Mouse (Mus musculus) midbrain, embryonic 16.5 days (tissue): ENCODE data around the gene Lrp5. TPM values are rescaled to one million over a fixed set of nuclear protein-coding genes. Genes with fewer than 3 reads are reported as not detected.
A peak's percentile ranks its signal among the peaks of the same experiment; 100 is the strongest.

Experiments
- ATAC-seq: fragments of 200-750 bp; cut with Nextera tagmentation; 2 replicates; pipeline ENCODE4 v1.8.0; 2017; ENCODE audit warnings: moderate TSS enrichment
- H3K27ac ChIP-seq: fragments of 300-500 bp; sonication (generic); 2 replicates; pipeline ENCODE4 v1.5.1; 2014; ENCODE audit warnings: mild to moderate bottlenecking, low read length, mixed read lengths
- H3K27me3 ChIP-seq: fragments of 300-500 bp; sonication (generic); 2 replicates; pipeline ENCODE4 v1.6.1; 2014; ENCODE audit warnings: low read depth, low read length, mixed read lengths; ENCODE audit not compliant: control insufficient read depth, insufficient read depth
- H3K36me3 ChIP-seq: fragments of 300-500 bp; sonication (generic); 2 replicates; pipeline ENCODE4 v1.6.1; 2014; ENCODE audit warnings: mild to moderate bottlenecking, low read length, moderate library complexity, mixed read lengths; ENCODE audit not compliant: control insufficient read depth, insufficient read depth
- H3K4me1 ChIP-seq: fragments of 300-500 bp; sonication (generic); 2 replicates; pipeline ENCODE4 v1.6.1; 2014; ENCODE audit warnings: mild to moderate bottlenecking, low read length, mixed read lengths; ENCODE audit not compliant: control insufficient read depth, insufficient read depth
- H3K4me2 ChIP-seq: fragments of 300-500 bp; sonication (generic); 2 replicates; pipeline ENCODE4 v1.6.1; 2014; ENCODE audit warnings: mild to moderate bottlenecking, low read length, mixed read lengths
- H3K4me3 ChIP-seq: fragments of 300-500 bp; sonication (generic); 2 replicates; pipeline ENCODE4 v1.5.1; 2014; ENCODE audit warnings: low read depth, mild to moderate bottlenecking, low read length, moderate library complexity, mixed read lengths
- H3K9ac ChIP-seq: fragments of 300-500 bp; sonication (generic); 2 replicates; pipeline ENCODE4 v1.6.1; 2014; ENCODE audit warnings: low read depth, low read length, mixed read lengths
- H3K9me3 ChIP-seq: fragments of 300-500 bp; sonication (generic); replicated peaks from 2 replicates; pipeline ENCODE4 v1.6.1; 2014; ENCODE audit warnings: mild to moderate bottlenecking, low read length, mixed read lengths; ENCODE audit not compliant: control insufficient read depth, poor library complexity, severe bottlenecking
- WGBS: fragments of 180-500 bp; shearing (Covaris S2); extraction: QIAGEN DNeasy Blood & Tissue Kit; methylation state at CpG from one replicate; pipeline ENCODE4 v1.1.7; 2014; 5-methylcytosine and 5-hydroxymethylcytosine counted together
- polyA plus RNA-seq: library from polyadenylated mRNA; unstranded; fragments of >200 nt; fragmentation: Nextera tagmentation; extraction: Ambion mirVana; gene quantifications from 2 replicates; pipeline ENCODE4 v1.2.1, GENCODE M21; 2015

Gene Lrp5
- polyA plus RNA-seq, 1 experiment from 2014 or later = 0.89 TPM

- Histone ChIP-seq H3K9me3 (no peaks in the 10 kb centered on the region), H3K9ac (peak overlapping the region; percentile 45), H3K36me3 (no peaks in the 10 kb centered on the region), H3K4me2 (peak overlapping the region; percentile 55), H3K4me3 (peak overlapping the region; percentile 87), H3K27ac (peak overlapping the region; percentile 95), H3K4me1 (peaks cover 21% of the 10 kb centered on the region), H3K27me3 (no peaks in the 10 kb centered on the region)
- 73% methylated on average over 5 of the region's 5 CpGs for WGBS
- ATAC-seq = no peak; the same call in 1 of the 2 replicates
Measured at GRCm38 (mm10) chr19:3576451-3577264, 109.7 kb downstream of the Lrp5 start.

GRCm38 (mm10) chr19:3575632-3576384 lies 110.6 kb downstream of the Lrp5 start, which contains the start of gene Ppp6r3:
TSS of gene Ppp6r3 (minus strand) at chr19:3575749.
- under 1% methylated on average over 51 of the region's 51 CpGs for WGBS
- Histone ChIP-seq H3K4me1 (peaks cover 21% of the 10 kb centered on the region), H3K9me3 (no peaks in the 10 kb centered on the region), H3K9ac (peak within 1 kb of the TSS; percentile 90), H3K4me2 (peak within 1 kb of the TSS; percentile 65), H3K27me3 (no peaks in the 10 kb centered on the region), H3K27ac (peak within 1 kb of the TSS; percentile 95), H3K4me3 (peak within 1 kb of the TSS; percentile 87), H3K36me3 (no peaks in the 10 kb centered on the region)
- peak; percentile 96 for ATAC-seq

GRCm38 (mm10) chr19:3575276-3575631 lies 111.1 kb downstream of the Lrp5 start:
- Histone ChIP-seq H3K27ac (peak overlapping the region; percentile 95), H3K9ac (peak overlapping the region; percentile 90), H3K9me3 (no peaks in the 10 kb centered on the region), H3K4me1 (peaks cover 21% of the 10 kb centered on the region), H3K36me3 (no peaks in the 10 kb centered on the region), H3K27me3 (no peaks in the 10 kb centered on the region), H3K4me3 (peak overlapping the region; percentile 87), H3K4me2 (peak overlapping the region; percentile 65)
- WGBS = under 1% methylated on average over 47 of the region's 50 CpGs
- peak; percentile 50 for ATAC-seq

- Histone ChIP-seq H3K27me3 (no peaks in the 10 kb centered on the region), H3K4me1 (peaks cover 21% of the 10 kb centered on the region), H3K9ac (peak overlapping the region; percentile 90), H3K4me2 (peak overlapping the region; percentile 65), H3K9me3 (no peaks in the 10 kb centered on the region), H3K36me3 (no peaks in the 10 kb centered on the region), H3K27ac (peak overlapping the region; percentile 95; the same call in 1 of the 2 replicates), H3K4me3 (peak overlapping the region; percentile 87)
- ATAC-seq = no peak
- WGBS = 3% methylated on average over 9 of the region's 9 CpGs
Measured at GRCm38 (mm10) chr19:3574593-3575094, 111.7 kb downstream of the Lrp5 start.

GRCm38 (mm10) chr19:3564309-3564708 lies 122.1 kb downstream of the Lrp5 start:
- no peak for ATAC-seq

GRCm38 (mm10) chr19:3562752-3563151 lies 123.6 kb downstream of the Lrp5 start:
- ATAC-seq = no peak
- 89% methylated on average over 6 of the region's 6 CpGs for WGBS
- H3K27ac ChIP-seq = no peak overlapping the region

More at GRCm38 (mm10) chr19:3564309-3564708, 122.1 kb downstream of the Lrp5 start:
- H3K27ac ChIP-seq = no peak overlapping the region
- H3K27me3 ChIP-seq = no peaks in the 10 kb centered on the region
- H3K4me3 ChIP-seq = no peak overlapping the region
- no peaks in the 10 kb centered on the region for H3K36me3 ChIP-seq
- H3K9ac ChIP-seq = no peak overlapping the region
- 79% methylated on average over 3 of the region's 3 CpGs for whole genome bisulfite sequencing
- H3K4me2 ChIP-seq = no peak overlapping the region
- peaks cover 11% of the 10 kb centered on the region for H3K4me1 ChIP-seq
- H3K9me3 ChIP-seq = no peaks in the 10 kb centered on the region

GRCm38 (mm10) chr19:3562298-3562697 lies 124.1 kb downstream of the Lrp5 start:
- ATAC-seq = no peak
- Histone ChIP-seq H3K9me3 (no peaks in the 10 kb centered on the region), H3K36me3 (no peaks in the 10 kb centered on the region), H3K9ac (no peak overlapping the region), H3K27ac (no peak overlapping the region), H3K4me2 (no peak overlapping the region), H3K4me3 (no peak overlapping the region), H3K27me3 (no peaks in the 10 kb centered on the region), H3K4me1 (peaks cover 8% of the 10 kb centered on the region)
- WGBS = 96% methylated on average over 2 of the region's 2 CpGs

More at GRCm38 (mm10) chr19:3562752-3563151, 123.6 kb downstream of the Lrp5 start:
- Histone ChIP-seq H3K9ac (no peak overlapping the region), H3K9me3 (no peaks in the 10 kb centered on the region), H3K4me2 (no peak overlapping the region), H3K36me3 (no peaks in the 10 kb centered on the region), H3K4me1 (peaks cover 8% of the 10 kb centered on the region), H3K4me3 (no peak overlapping the region), H3K27me3 (no peaks in the 10 kb centered on the region)

- Histone ChIP-seq H3K4me1 (peaks cover 4% of the 10 kb centered on the region; the same call in 1 of the 2 replicates), H3K4me2 (no peak overlapping the region), H3K36me3 (no peaks in the 10 kb centered on the region), H3K4me3 (no peak overlapping the region), H3K27ac (no peak overlapping the region), H3K9me3 (no peaks in the 10 kb centered on the region), H3K27me3 (no peaks in the 10 kb centered on the region), H3K9ac (no peak overlapping the region)
- WGBS = 90% methylated on average over 2 of the region's 2 CpGs
- ATAC-seq = no peak
Measured at GRCm38 (mm10) chr19:3556169-3556827, 130.1 kb downstream of the Lrp5 start.
